Mouse (Mus musculus) neural tube, embryonic 12.5 days (tissue): ENCODE data around the gene Eomes. TPM values are rescaled to one million over a fixed set of nuclear protein-coding genes. Genes with fewer than 3 reads are reported as not detected.

ENCODE experiments used
- ATAC-seq: fragments of 200-750 bp; cut with Nextera tagmentation; 2 replicates; pipeline ENCODE4 v1.8.0; 2017; ENCODE audit warnings: low read depth, mild to moderate bottlenecking, moderate TSS enrichment, moderate library complexity; ENCODE audit not compliant: low FRiP score
- H3K27ac ChIP-seq: fragments of 300-500 bp; sonication (generic); 2 replicates; pipeline ENCODE4 v1.5.1; 2016
- H3K27me3 ChIP-seq: fragments of 300-500 bp; sonication (generic); replicated peaks from 2 replicates; pipeline ENCODE4 v1.6.1; 2016; ENCODE audit warnings: mild to moderate bottlenecking
- H3K36me3 ChIP-seq: fragments of 300-500 bp; sonication (generic); 2 replicates; pipeline ENCODE4 v1.6.1; 2016; ENCODE audit warnings: mild to moderate bottlenecking
- H3K4me1 ChIP-seq: fragments of 300-500 bp; sonication (generic); 2 replicates; pipeline ENCODE4 v1.6.1; 2016
- H3K4me2 ChIP-seq: fragments of 300-500 bp; sonication (generic); replicated peaks from 2 replicates; pipeline ENCODE4 v1.6.1; 2016; ENCODE audit warnings: mild to moderate bottlenecking
- H3K4me3 ChIP-seq: fragments of 300-500 bp; sonication (generic); 2 replicates; pipeline ENCODE4 v1.5.1; 2016
- H3K9ac ChIP-seq: fragments of 300-500 bp; sonication (generic); 2 replicates; pipeline ENCODE4 v1.6.1; 2016; ENCODE audit warnings: mild to moderate bottlenecking
- H3K9me3 ChIP-seq: fragments of 300-500 bp; sonication (generic); 2 replicates; pipeline ENCODE4 v1.6.1; 2016; ENCODE audit warnings: mild to moderate bottlenecking
- WGBS: fragments of 180-500 bp; shearing (Covaris S2); methylation state at CpG from one replicate; pipeline ENCODE4 v1.1.7; 2016; 5-methylcytosine and 5-hydroxymethylcytosine counted together
- polyA plus RNA-seq: library from polyadenylated mRNA; unstranded; fragments of >200 nt; fragmentation: Nextera tagmentation; extraction: Ambion mirVana; gene quantifications from 2 replicates; pipeline ENCODE4 v1.2.1, GENCODE M21; 2016

The Eomes gene
- polyA plus RNA-seq, 1 experiment from 2014 or later: 0.05 TPM

GRCm38 (mm10) chr9:118530679-118531078, 52.7 kb downstream of the Eomes start:
- no peaks in the 10 kb centered on the region for H3K9me3 ChIP-seq
- H3K36me3 ChIP-seq: peaks cover 82% of the 10 kb centered on the region
- no peak overlapping the region for H3K4me2 ChIP-seq
- H3K9ac ChIP-seq: no peak overlapping the region
- 92% methylated on average over 6 of the region's 6 CpGs for WGBS
- H3K27me3 ChIP-seq: no peaks in the 10 kb centered on the region
- H3K4me1 ChIP-seq: no peaks in the 10 kb centered on the region
- no peak overlapping the region for H3K4me3 ChIP-seq
- ATAC-seq: no peak
- H3K27ac ChIP-seq: no peak overlapping the region

GRCm38 (mm10) chr9:118532516-118533205, 54.6 kb downstream of the Eomes start:
- Histone ChIP-seq H3K36me3 (peaks cover 82% of the 10 kb centered on the region), H3K4me1 (no peaks in the 10 kb centered on the region), H3K9me3 (no peaks in the 10 kb centered on the region), H3K4me3 (no peak overlapping the region), H3K9ac (no peak overlapping the region), H3K27me3 (no peaks in the 10 kb centered on the region), H3K27ac (no peak overlapping the region), H3K4me2 (no peak overlapping the region)
- ATAC-seq: no peak
- WGBS: 96% methylated on average over 7 of the region's 7 CpGs

Other genes starting within 250 kb of the Eomes start
- gene Golga4, start 28.1 kb downstream of the Eomes start, polyA plus RNA-seq: 63.5 and 67.0 TPM in 2 replicates
- 9.4 and 10.7 TPM in 2 replicates for gene Itga9, start 128.5 kb downstream of the Eomes start, polyA plus RNA-seq